8 mouse cellular contexts compared by ENCODE assay signal in genomic region chr3:108722036-108722872, GRCm38 (mm10). TPM values are rescaled to one million over a fixed set of nuclear protein-coding genes. Genes with fewer than 3 reads are reported as not detected.
DNase-seq lines count a peak whose midpoint lies in the region; ATAC-seq lines count a peak whose summit lies in the region.

TSS of gene Gpsm2 (minus strand) at chr3:108722309.

- H3K4me2 ChIP-seq in hindbrain, embryonic 12.5 days (replicated peaks): peak within 1 kb of the TSS; percentile 62

- no peaks in the 10 kb centered on the region for H3K36me3 ChIP-seq in hindbrain, embryonic 12.5 days

- ATAC-seq in hindbrain, embryonic 12.5 days (ENCODE audit: low FRiP score): peak; percentile 98

- WGBS in hindbrain, embryonic 12.5 days: 3% methylated on average over 53 of the region's 53 CpGs

- peak within 1 kb of the TSS; percentile 78 for H3K4me3 ChIP-seq in hindbrain, embryonic 12.5 days

- peak within 1 kb of the TSS; percentile 88 for H3K9ac ChIP-seq in hindbrain, embryonic 12.5 days

- peak within 1 kb of the TSS; percentile 94 for H3K27ac ChIP-seq in hindbrain, embryonic 12.5 days

- H3K4me1 ChIP-seq in hindbrain, embryonic 12.5 days: peaks cover 27% of the 10 kb centered on the region

- no peaks in the 10 kb centered on the region for H3K9me3 ChIP-seq in hindbrain, embryonic 12.5 days (replicated peaks)

- no peaks in the 10 kb centered on the region for H3K27me3 ChIP-seq in hindbrain, embryonic 12.5 days

- DNase-seq in MN1 (ENCODE audit: low spot score): peak; percentile 95
- DNase-seq in cerebellum, adult 9-10 months: peak; percentile 89
- peak; percentile 93 to 97 for DNase-seq in frontal cortex, adult 2 months (ENCODE audit: extremely low spot score in 1 of 2, low spot score in 1 of 2)
- DNase-seq in layer of hippocampus, postnatal 14 days (ENCODE audit: low spot score in 2 of 2): peak; percentile 96 to 97
- peak; percentile 97 for DNase-seq in lung, postnatal 14 days
- DNase-seq in retina, adult 2 months (ENCODE audit: low read depth, low spot score): peak; percentile 76
- DNase-seq in thymus, postnatal 36 days: peak; percentile 98

RNA-seq across cellular contexts. Expression of gene Gpsm2, which starts in this region (rescaled TPM):
- polyA plus RNA-seq in frontal cortex, adult 2 months (2012; rRNA removed): 12.7 and 13.7 TPM in 2 replicates
- polyA plus RNA-seq in hindbrain, embryonic 12.5 days (2016; fragmentation: Nextera tagmentation; extraction: Ambion mirVana): 66.5 and 68.0 TPM in 2 replicates
- 10 to 100 TPM; 16.1 to 18.0 TPM for total RNA-seq in layer of hippocampus, postnatal 14 days (2021)

Comparison
In these comparisons a context has a peak if more than half of its experiments do, and no peak if none do; other contexts are left out.
1. Peak in every context shown above with its lines: DNase-seq, ATAC-seq, H3K4me3 ChIP-seq and H3K27ac ChIP-seq.